Mouse (Mus musculus) megakaryocyte progenitor cell, adult 5-6 weeks (primary cell): ENCODE measurements around the gene Ankrd39. TPM values are rescaled to one million over a fixed set of nuclear protein-coding genes. Genes with fewer than 3 reads are reported as not detected.

ENCODE experiments used
- ATAC-seq: replicated peaks from 2 replicates; pipeline ENCODE4 v1.8.0; 2016; ENCODE audit warnings: mild to moderate bottlenecking, moderate TSS enrichment, inconsistent platforms; ENCODE audit not compliant: poor library complexity
- total RNA-seq, 2 experiments: library from RNA; stranded (forward) in 1 of 2; stranded (reverse) in 1 of 2; fragments of 157-497, 149-512 nt in 1 of 2; fragments of 200-1000 nt in 1 of 2; gene quantifications; 2 replicates each; pipeline versions ENCODE4 v1.2.3 to v1.2.4; 2015 to 2017

Gene Ankrd39
- total RNA-seq (2015) (4.6 and 4.9 TPM in 2 replicates), total RNA-seq (2017) (5.4 and 7.3 TPM in 2 replicates)

DNA sequence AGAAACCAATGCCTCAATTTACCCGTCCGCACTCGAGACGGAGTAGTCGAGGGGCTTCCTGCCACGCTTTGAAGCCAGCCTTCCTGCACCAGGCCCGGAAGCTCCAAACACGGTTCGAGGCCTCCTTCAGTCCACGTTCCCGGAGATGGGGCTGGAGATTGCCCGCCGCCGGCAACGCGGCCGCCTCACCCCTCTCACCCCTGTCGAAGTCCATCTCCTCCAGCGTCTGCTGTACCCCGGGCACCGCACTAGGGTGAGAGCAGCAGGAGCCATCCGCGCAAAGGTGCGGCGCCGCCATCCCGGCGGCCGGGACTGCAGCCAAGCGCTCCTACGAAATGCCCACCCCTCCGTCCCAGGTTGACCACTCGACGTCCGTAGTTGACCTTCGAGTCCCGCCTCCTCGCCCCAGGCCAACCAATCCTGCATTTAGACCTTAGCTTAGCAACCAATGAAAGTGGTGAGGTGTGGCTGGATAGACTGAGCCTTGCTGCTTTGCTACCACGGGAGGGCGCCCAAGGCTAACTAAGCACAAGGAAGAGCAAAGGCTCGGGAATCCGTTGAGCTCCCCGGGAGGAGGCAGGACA, at the start of gene Ankrd39:
Ankrd39 (minus strand) TSS at position 558 of the 584 bp plus-strand sequence.
- ATAC-seq: peak; percentile 97

DNA sequence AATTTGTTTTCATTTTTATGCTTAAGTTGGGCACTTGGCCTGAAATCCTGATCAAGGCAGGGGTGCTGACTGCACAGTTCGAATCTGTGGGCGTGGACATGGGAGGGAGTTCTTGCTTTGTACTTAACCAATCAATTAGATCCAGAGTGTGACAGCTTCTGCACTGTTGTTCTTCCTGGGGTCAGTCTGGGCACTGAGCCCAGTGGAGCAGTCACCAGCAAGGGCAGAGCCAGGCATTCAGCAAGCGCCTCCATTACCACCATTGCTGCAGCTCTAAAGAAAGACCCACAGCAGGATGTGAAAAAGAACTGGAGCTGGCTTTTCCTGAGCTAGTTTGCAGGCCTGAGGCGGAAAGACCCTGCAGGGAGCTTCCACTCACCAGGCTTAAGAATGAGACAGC, 48.9 kb upstream of the Ankrd39 start:
- 0 out of 2 replicates have a peak, but pooled peaks have one; percentile 18 for ATAC-seq

DNA sequence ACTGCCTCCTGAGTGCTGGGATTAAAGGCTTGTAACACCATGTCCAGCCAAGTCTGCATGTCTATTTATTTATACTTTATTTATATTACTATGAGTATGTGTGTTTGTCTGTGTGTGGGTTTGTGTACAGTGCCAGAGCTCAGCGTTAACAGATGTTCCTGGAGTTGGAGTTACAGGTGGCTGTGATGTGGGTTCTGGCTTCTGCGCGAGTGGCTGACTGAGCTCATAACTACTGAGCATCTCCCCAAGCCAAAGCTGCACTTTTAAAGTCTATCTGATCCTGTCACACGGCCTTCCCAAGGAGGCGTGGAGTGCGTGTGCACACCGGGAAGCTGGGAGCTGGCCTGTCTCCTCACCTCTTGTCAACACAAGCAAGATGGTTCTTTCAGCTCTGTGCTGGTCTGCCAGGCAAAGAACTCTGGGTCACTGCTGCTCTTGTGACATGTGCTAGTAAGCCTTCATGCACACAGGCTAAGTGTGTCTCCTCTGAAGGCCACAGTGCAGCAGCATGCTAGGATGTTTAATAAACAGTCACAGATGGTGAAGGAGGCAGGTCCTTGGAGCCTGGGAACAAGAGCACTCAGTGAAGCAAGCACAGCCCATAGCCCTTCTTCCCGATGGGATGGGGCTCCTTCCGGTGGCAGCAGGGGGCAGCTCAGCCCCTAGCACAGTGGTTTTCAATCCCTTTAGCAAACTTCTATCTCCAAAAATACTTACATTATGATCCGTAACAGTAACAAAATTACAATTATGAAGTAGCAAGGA, 48.1 kb upstream of the Ankrd39 start:
- no peak for ATAC-seq

DNA sequence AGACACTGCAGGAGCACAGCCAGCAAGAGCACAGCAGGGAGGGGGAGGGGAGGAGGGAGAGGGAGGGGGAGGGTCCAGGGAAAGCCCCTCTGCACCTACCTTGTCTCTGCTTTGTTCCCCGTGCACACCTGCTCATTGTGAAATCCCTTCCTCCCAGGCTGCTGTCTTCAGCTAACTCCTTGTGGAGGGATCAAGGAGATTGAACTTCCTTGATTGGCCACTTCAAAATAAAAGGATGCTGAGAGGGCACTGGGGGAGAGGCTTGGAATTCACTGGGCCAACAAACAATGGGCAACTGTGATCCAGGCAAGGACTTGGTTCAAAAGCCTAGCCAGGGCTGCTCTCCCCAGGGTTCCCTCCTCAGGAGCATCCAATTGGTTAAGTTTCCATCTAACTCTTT, 45.9 kb upstream of the Ankrd39 start:
- no peak for ATAC-seq

DNA sequence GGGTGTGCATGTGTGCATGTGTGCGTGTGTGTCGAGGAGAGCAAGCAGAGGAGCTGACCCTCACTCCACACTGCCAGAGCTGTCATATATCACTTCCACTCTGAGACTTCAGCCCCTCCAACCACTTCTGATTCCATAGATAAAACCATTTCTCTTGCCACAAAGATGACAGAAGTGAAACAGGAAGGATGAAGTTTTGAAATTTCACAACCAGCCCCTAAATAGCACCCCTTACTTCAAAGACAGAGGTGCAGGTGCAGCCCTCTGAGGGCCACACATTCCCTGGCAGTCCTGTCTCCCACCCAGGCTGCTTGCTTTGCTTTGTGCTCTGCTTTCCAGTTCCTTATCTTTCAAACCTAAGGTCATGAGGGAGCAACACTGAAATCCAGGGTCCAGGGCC, 44.2 kb upstream of the Ankrd39 start:
- peak; percentile 62 for ATAC-seq

DNA sequence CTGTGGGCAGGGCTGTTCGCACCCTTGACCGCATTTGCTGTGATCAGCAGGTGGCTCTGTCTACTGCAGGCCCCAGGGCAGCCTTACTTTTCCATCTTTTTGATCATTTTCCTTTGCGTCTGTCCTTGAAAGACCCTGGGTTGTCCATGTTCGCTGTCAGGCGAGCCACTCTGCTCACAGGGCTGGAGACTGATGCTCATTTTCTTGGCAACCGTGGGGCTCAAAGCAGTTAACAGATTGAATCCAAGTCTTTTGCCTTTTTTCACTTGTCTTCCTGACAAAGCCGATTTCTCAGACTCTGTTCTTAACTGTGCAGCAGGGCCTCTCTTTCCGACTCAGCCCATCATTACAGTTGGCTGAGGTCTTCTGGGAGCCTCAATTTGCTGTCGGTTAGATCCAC, 43.4 kb upstream of the Ankrd39 start:
- no peak for ATAC-seq

DNA sequence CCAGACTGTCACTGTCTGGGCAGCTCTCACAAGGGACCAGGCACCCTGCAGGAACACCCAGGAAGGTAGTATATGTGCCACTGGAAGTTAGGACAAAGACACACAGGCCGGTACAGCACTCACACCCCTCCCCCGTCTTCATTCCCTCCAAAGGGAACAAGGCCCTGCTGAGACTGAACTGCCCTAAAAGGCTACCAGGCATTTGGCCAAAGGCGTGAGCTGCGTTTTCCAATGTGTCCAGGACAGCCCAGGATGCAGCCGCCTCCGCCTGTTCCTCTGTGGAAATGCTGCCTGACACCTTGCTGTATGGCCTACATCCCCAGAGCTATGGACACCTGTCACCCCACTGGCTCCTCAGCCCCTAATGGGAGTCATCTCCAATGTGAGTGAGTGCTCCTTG, 42.2 kb upstream of the Ankrd39 start:
- ATAC-seq: no peak

DNA sequence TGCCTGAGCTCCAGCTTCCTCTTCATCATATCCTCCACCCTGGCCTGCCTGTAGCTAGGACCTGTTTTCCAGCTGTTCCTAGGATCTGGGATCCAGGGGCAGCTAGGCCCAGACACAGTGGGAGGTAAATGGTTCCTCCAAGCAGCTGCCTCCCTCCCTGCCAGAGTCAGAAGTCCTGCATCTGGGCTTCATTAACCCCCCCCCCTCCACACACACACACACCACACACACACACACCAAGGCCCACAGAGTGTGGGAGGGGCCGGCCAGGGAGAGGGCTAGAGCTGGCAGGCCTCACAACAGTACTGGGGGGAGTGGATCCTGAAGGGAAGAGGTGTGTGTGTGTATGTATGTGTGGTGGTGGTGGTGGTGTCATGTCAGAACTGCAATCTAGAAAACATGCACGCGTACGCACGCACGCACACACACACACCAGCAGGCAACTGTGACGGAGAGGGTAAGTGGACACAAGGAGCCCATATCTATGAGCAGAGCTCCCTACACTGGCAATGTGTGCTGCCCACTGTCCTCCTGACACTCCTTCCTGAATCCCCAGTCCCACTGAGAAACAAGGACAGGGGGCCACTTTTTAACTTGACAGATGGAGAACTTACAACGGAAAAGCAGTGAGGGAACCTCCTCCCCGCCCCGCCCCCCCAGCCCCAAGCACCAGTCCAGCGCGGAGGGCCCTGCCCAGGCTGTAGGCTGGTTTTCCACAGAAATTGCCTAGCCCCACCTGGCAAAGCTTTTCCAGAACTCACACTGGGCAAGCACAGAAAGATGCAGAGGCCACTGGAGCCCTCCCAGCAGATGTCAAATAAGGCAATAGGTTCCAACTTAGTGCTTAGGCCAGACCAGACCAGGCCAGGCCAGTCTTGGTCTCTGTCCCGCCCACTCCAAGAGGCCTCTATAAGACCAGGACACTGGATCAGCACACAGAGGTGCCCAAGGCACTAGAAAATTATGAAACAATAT, 41.5 kb upstream of the Ankrd39 start:
- ATAC-seq: no peak

DNA sequence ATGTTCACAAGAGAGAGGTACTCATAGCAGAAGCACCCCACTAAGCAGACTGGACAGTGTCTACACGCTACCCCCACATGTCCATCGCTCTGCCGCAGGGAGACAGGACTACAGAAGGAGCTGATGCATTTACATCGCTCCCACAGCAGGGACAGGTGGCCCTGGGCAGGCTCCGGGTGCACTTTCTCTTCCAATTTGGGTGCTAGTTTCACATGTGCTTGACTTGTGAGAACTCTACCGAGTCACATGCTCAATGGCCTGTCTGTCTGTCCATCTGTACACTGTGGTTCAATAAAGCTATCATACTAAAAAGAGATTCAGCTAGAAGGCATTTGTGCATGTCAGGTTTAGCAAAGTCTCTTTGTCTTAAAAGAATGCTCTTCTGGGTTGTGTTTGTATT, 40.6 kb upstream of the Ankrd39 start:
- no peak for ATAC-seq

DNA sequence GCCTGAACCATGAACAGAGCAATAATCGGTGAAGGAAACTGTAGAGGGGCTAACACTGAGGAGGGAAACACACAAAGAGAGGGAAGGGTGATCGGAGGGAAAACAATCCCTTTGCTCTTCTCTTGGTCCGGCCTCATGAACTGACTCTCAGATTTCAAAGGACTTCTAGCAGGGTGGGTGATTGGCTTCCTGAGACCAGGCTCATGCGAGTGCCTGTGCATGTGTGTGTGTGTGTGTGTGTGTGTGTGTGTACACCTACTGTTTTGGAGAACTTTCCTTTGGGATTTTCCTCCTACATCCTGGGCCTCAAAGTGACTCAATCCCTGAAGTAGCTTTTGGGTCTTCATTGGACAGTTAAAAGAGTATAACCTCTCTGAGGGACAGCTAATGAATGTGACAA, 39.0 kb upstream of the Ankrd39 start:
- no peak for ATAC-seq

DNA sequence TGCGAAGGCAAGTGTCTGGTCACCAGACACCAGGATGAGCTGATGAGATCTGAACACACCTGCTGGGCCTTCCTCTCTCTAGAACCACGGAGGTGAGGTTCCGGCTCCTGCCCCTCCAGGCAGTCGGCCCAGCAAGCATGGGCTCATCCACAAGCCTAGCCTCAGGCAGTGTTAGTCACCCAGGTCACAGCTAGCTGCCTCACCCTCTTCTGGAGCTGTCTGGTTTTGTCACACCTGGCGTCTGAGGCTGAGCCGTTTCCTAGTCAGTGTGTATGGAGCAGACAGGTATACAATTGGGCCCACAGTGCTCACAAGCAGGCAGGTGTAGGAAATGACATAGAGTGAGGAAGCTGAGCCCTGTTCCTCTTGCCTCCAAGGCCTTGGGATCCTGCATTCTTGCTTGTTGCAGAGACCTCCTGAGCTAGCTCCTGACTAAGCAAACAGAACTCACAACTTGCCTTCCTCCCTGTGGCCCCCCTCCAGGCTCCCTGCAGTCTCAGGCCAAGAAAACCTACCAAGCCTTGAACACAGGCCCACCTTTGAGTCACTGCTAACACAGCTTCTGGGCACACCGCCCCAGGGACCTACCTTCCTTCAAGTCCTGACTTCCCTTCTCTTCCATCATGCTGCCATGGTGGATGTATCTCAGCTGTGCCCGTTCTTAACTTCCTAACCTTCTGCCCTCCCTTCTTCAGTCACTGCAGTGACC, 36.3 kb upstream of the Ankrd39 start:
- no peak for ATAC-seq

DNA sequence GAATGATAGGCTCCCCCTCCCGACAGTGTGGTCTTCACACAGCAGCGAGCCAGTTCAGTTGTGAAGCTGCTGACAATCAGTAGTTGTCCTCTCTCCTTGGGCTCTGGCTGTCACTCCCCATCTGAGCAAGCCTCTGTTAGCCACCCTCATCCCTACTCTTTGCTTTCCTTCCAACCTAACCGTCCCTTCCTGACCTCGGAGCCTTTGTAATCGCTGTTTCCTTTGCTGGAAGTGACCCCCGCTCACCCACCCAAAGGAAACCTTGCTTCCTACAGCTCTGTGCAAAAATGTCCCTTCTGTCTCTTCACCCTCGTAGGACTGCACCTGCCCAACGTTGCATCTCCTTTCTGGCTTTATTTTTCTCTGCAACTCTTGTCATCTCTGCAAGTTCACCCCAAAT, 35.0 kb upstream of the Ankrd39 start:
- ATAC-seq: no peak

DNA sequence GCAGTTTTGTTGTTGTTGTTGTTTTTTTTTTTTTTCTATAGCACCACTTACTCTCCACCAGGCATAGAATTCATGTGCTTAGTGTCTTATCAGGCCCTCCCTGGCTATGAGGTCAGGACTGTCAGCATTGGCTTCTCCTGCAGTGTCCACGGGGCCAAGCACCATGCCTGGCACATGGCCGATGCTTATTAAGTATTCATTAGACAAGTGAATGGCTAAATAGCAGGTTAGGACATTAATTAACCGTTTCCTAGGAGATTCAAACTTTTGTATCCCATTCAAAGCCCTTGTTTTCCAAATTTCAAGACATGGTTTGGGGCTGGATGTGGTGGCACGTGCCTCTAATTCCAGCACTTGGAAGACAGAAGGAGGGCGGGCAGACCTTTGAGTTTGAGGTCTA, 34.0 kb upstream of the Ankrd39 start:
- ATAC-seq: no peak

DNA sequence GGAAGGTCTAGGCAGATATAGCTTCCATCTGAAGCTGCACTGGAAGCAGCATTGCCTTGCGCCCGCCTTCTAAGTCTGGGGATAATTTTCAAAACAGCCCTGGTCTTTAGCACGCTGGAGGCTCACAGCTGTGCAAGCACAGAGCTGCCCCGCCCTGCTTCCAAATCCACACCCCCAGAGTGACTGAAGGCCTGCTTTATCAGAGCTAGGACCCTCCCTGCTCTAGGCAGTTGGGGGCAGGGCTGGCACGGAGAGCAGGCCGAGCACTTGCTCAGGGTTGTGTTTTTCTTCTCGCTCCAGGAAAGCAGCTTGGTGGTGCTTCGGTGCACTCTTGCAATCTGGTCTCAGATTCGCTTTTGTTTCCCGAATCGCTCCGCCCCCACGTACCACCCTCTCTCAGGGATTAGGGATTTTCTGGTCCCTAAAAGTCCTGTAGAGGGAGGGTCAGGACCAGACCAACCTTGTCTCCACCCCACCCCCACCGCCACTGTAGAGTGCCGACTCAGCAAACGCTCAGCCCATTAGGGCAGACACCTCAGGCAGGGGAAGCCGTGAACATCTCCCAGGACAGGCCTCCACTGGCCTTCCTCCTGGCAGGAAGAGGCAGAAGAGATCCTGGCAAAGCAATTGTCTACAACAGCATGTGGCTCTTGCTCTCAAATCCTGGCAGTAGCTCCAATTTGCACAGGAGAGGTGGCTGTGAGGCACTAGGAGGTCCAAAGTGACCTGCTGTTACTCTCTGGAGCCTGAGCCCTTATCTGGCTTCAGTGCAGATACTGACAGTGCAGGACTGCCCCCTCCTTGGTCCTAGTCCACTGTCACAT, 33.4 kb upstream of the Ankrd39 start:
- peak; percentile 95 for ATAC-seq

DNA sequence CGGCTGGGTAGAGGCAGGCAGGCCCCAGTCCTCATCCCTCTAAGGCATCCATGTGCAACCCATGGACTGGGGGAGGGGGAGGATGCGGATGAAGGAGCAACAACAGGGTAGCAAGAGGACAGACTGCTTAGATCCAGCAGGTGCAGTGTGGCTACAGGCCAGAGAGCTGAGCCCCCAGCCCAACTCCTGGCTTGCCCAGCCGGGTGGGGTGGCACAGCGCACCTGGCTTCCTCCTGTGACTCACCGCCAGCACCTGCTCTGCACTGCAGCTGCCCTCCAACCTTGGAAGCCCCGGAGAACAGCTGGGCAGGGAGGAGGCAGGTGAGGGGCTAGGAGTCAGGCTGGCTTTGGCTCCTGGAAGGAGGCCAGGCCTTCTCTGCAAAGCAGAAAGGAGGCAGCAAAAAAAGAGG, 32.7 kb upstream of the Ankrd39 start:
- no peak for ATAC-seq

DNA sequence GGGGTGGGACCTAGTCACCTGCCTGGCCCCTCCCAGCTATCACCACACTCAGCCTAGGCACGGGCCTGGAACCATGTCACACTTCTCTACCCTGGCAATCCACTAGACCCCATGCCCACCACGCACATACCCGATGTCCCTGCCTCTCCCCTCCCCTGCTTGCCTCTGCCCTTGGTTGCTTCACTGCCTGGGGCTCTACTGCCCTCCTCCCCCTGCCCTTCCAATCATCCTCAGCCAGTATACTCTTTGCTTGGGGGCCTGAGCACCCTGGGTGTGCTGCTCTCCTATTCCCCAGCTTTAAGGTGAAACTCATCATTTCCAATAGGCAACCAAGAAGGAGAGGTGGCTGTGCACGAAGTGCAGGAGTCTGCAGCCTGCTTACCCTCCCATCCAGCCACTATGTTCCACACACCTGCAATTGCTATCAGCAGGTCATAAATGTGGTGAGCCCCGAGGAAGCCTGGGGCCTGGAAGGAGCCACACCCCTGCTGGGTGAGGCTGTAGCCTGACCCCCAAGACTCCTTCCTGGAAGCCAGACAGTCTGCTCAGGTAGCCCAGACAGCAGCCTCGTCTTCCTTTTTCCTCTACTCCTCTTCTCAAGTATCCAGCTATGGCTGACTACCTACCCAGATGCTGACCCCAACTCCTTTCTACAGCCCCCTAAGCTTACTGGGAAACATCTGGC, 29.9 kb upstream of the Ankrd39 start:
- ATAC-seq: no peak

DNA sequence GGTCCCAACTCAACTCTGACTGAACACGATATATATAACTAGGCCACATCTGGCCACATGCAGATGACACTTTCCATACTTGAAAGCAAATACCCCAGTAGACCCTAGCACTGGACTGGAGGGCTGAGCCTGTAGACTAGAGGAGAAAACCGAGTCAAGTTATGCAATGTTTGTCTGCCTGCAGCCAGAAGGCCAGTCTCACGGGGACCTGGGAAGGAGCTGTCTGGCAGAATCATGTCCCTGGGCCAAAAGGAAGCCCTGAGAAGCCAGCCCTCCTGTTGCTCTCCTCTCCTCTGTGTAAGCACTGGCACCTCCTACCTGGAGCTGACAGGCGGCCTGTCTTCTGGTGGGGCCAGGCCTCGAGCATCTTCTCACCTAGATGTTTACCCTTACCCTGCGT, 28.1 kb upstream of the Ankrd39 start:
- ATAC-seq: no peak

DNA sequence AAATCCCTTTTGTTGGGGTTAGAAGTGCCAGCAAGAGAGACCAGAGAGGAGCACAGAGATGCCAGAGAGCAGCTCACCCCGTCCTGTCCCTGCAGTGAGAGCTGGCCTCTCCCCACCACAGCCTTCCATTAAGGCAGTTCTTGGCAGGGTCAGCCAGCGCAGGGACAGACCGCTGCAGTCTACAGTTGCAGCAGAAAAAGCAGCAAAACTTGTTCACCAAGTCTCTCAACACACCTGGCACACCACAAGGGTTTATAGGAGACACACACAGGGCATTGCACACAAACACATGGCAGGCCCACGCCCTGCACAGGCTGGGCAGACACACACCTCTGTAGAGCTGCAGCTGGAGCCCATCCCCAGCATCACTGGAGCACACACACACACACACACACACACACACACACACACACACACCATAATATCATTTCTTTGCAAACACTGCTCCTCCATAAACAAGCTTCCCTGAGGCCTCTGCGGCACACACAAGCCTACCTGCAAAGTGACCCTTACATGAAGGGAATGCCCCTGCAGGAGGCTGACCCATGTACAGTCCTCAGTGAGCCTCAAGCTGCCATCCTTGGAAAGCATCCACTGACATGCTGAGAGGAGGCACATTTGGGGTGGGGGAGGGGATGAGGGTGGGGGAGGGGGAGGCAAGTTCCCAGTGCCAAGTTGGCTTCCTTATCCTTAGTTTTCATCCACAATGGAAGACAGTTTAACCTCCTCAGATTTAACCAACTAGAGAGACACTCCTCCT, 27.1 kb upstream of the Ankrd39 start:
- ATAC-seq: no peak

DNA sequence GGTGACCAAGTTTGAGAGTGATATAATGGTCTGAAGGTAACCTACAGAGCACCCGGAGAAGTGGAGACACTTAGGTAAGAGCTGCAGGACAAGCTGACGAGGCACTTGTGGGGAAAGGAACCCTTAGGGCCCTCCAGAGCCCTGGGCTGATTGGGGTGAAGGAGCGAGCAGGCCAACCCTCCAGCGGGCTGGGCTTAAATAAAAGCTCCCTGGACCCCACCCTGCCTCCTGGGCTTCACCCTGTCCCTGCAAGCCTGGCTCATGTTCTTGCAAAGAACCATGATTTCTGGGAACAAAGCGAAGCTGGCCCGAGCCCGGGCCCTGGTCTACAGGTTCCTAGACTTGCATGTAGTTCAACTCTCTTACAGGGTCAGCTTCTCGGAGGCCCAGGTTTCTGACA, 26.3 kb upstream of the Ankrd39 start:
- ATAC-seq: no peak
